Mouse (Mus musculus) C2C12 (cell line): Measurements from ENCODE around the gene Inafm1. TPM values are rescaled to one million over a fixed set of nuclear protein-coding genes. Genes with fewer than 3 reads are reported as not detected.

Experiments used
- H3K27me3 ChIP-seq: one replicate; pipeline ENCODE4 v1.6.1; 2011; ENCODE audit not compliant: control insufficient read depth, insufficient read depth, insufficient read length
- H3K36me3 ChIP-seq: one replicate; pipeline ENCODE4 v1.6.1; 2011; ENCODE audit not compliant: control insufficient read depth, insufficient read depth
- H3K4me3 ChIP-seq: one replicate; pipeline ENCODE4 v1.5.1; 2011; ENCODE audit warnings: mild to moderate bottlenecking, control low read depth; ENCODE audit not compliant: poor library complexity, insufficient read depth, severe bottlenecking
- H3K79me2 ChIP-seq: one replicate; pipeline ENCODE4 v1.6.1; 2011; ENCODE audit not compliant: control insufficient read depth, insufficient read depth
- H3K79me3 ChIP-seq: one replicate; pipeline ENCODE4 v1.6.1; 2011; ENCODE audit warnings: low read depth, control low read depth
- H3ac ChIP-seq: one replicate; pipeline ENCODE3; 2011; ENCODE audit warnings: low read depth; ENCODE audit not compliant: control insufficient read depth, insufficient read length
- CEBPB ChIP-seq: IDR thresholded peaks from one replicate; pipeline ENCODE4 v1.6.1; 2011; ENCODE audit warnings: low read depth, mild to moderate bottlenecking, control low read depth, moderate library complexity
- CTCF ChIP-seq: IDR thresholded peaks from one replicate; pipeline ENCODE4 v1.5.1; 2011; ENCODE audit not compliant: control insufficient read depth, insufficient read depth, insufficient read length
- FOSL1 ChIP-seq: IDR thresholded peaks from one replicate; pipeline ENCODE4 v1.8.0; 2011; ENCODE audit warnings: mild to moderate bottlenecking, low read length; ENCODE audit not compliant: poor library complexity, insufficient read depth, severe bottlenecking
- MAX ChIP-seq: IDR thresholded peaks from one replicate; pipeline ENCODE4 v1.6.1; 2011; ENCODE audit warnings: mild to moderate bottlenecking, control low read depth
- MYOD1 ChIP-seq: IDR thresholded peaks from one replicate; pipeline ENCODE4 v1.6.1; 2011; ENCODE audit warnings: low read depth; ENCODE audit not compliant: control insufficient read depth, insufficient read length
- MYOG ChIP-seq: IDR thresholded peaks from one replicate; pipeline ENCODE4 v1.6.1; 2011; ENCODE audit not compliant: control insufficient read depth, insufficient read length; ENCODE audit errors: extremely low read depth
- USF1 ChIP-seq: IDR thresholded peaks from one replicate; pipeline ENCODE4 v1.6.1; 2011; ENCODE audit warnings: low read depth, mild to moderate bottlenecking, control low read depth, moderate library complexity
- polyA plus RNA-seq: library from polyadenylated mRNA; unstranded; fragments of >200 nt; fragmentation: generic; extraction: Trizol; gene quantifications from one replicate; pipeline ENCODE4 v1.2.1, GENCODE M21; 2012; ENCODE audit warnings: missing spikeins

Gene Inafm1
- polyA plus RNA-seq, 1 experiment = 11.7 TPM

- H3K4me3 ChIP-seq = no peak overlapping the region
- TF ChIP-seq CEBPB (no peak), CTCF (no peak), MYOD1 (no peak), MYOG (no peak), MAX (no peak), USF1 (no peak), FOSL1 (no peak)
Observed at GRCm38 (mm10) chr7:16294346-16294745, 20.9 kb upstream of the Inafm1 start.

GRCm38 (mm10) chr7:16287791-16288190 lies 14.4 kb upstream of the Inafm1 start:
- Histone ChIP-seq H3K36me3 (peaks cover 14% of the 10 kb centered on the region), H3K79me3 (peaks cover 13% of the 10 kb centered on the region), H3ac (no peak overlapping the region), H3K27me3 (no peaks in the 10 kb centered on the region), H3K4me3 (no peak overlapping the region), H3K79me2 (peaks cover 23% of the 10 kb centered on the region)
- no peak for TF ChIP-seq CTCF
- TF ChIP-seq CEBPB = no peak
- no peak for TF ChIP-seq FOSL1
- TF ChIP-seq MYOG = no peak
- no peak for TF ChIP-seq MAX
- no peak for TF ChIP-seq MYOD1
- no peak for TF ChIP-seq USF1

More at GRCm38 (mm10) chr7:16294346-16294745, 20.9 kb upstream of the Inafm1 start:
- Histone ChIP-seq H3K36me3 (no peaks in the 10 kb centered on the region), H3ac (no peak overlapping the region), H3K79me2 (no peaks in the 10 kb centered on the region), H3K27me3 (no peaks in the 10 kb centered on the region), H3K79me3 (no peaks in the 10 kb centered on the region)

GRCm38 (mm10) chr7:16287016-16287415 lies 13.6 kb upstream of the Inafm1 start:
- Histone ChIP-seq H3K79me2 (peaks cover 23% of the 10 kb centered on the region), H3K27me3 (no peaks in the 10 kb centered on the region), H3ac (no peak overlapping the region), H3K4me3 (no peak overlapping the region), H3K36me3 (peaks cover 21% of the 10 kb centered on the region), H3K79me3 (peaks cover 13% of the 10 kb centered on the region)
- no peak for TF ChIP-seq MAX
- TF ChIP-seq CEBPB = no peak
- TF ChIP-seq MYOD1 = no peak
- TF ChIP-seq CTCF = no peak
- TF ChIP-seq USF1 = no peak
- no peak for TF ChIP-seq FOSL1
- TF ChIP-seq MYOG = no peak

- peak within 1 kb of the TSS; percentile 30 for H3K4me3 ChIP-seq
- H3K79me2 ChIP-seq = peaks cover 23% of the 10 kb centered on the region
- TF ChIP-seq USF1 (peak; percentile 85), FOSL1 (no peak), MAX (peak; percentile 53)
- peaks cover 13% of the 10 kb centered on the region for H3K79me3 ChIP-seq
- no peaks in the 10 kb centered on the region for H3K27me3 ChIP-seq
- H3K36me3 ChIP-seq = peaks cover 24% of the 10 kb centered on the region
- peak within 1 kb of the TSS; percentile 67 for H3ac ChIP-seq
Observed at GRCm38 (mm10) chr7:16286026-16286961, 12.9 kb upstream of the Inafm1 start, which contains the start of gene Ccdc9. Gene Ccdc9, minus strand, starts transcription at chr7:16286795.

- H3ac ChIP-seq = peak overlapping the region; percentile 40
- H3K79me2 ChIP-seq = peaks cover 23% of the 10 kb centered on the region
- H3K4me3 ChIP-seq = peak overlapping the region; percentile 30
- no peaks in the 10 kb centered on the region for H3K27me3 ChIP-seq
- peaks cover 27% of the 10 kb centered on the region for H3K36me3 ChIP-seq
- peaks cover 13% of the 10 kb centered on the region for H3K79me3 ChIP-seq
- no peak for TF ChIP-seq USF1
- TF ChIP-seq CTCF = no peak
- no peak for TF ChIP-seq MYOD1
- no peak for TF ChIP-seq CEBPB
- TF ChIP-seq FOSL1 = no peak
- TF ChIP-seq MYOG = no peak
Observed at GRCm38 (mm10) chr7:16285450-16286025, 12.1 kb upstream of the Inafm1 start.

GRCm38 (mm10) chr7:16284904-16285303 lies 11.5 kb upstream of the Inafm1 start:
- H3ac ChIP-seq = peak overlapping the region; percentile 24
- H3K4me3 ChIP-seq = peak overlapping the region; percentile 30
- TF ChIP-seq USF1 (no peak), MYOD1 (no peak), FOSL1 (no peak), MAX (no peak), CEBPB (no peak), CTCF (no peak), MYOG (no peak)
- peaks cover 27% of the 10 kb centered on the region for H3K36me3 ChIP-seq
- no peaks in the 10 kb centered on the region for H3K27me3 ChIP-seq
- H3K79me2 ChIP-seq = peaks cover 23% of the 10 kb centered on the region
- H3K79me3 ChIP-seq = peaks cover 13% of the 10 kb centered on the region
